In the genomic region with DNA sequence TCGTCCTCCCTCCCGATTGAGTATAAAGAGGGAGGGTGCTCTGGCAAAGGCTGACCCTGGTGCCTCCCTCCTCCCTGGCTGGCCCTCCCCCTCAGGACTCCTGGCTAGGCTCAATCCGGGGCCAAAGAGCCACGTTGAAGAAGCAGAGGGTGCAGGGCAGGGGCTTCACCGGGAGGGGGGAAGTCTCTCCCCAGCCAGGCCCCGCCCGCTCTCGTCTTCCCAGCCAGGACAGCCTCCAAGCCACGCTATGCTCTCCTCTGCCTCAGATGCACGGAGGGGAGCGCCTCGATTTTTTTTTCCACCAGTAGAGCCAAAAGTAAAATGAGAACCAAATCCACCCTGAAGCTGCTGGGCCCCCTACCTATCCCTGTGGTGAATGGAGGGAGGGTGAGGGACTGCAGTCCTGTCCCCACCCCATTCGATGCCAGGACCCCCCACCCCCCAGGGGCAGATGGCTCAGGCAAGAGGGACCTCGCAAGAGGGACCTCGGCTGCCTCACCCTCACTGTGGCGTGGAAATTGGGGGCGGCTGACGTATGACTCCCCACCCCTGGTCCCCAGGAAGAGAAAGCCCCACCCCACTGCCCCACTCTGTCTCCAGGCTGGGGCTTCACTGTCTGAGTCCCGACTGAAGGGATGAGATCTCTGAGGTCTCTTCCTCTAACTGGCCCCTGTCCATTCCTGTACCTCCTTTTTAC, we compare ENCODE assay signal across 8 mouse cellular contexts. TPM values are rescaled to one million over a fixed set of nuclear protein-coding genes. Genes with fewer than 3 reads are reported as not detected.
DNase-seq lines count a peak whose midpoint lies in the region; ATAC-seq lines count a peak whose summit lies in the region.
"Had no signal": no experiment of that assay in that cellular context is flagged by ENCODE, and none has a peak within 500 bp of the region (broad histone marks: within the 10 kb centered on the region; RNA-seq: fewer than 3 reads in every experiment).

No protein-coding gene starts in this region.

- peak overlapping the region; percentile 58 for H3K4me2 ChIP-seq in heart, embryonic 15.5 days

- peaks cover 33% of the 10 kb centered on the region for H3K27me3 ChIP-seq in heart, embryonic 15.5 days
- H3K27me3 ChIP-seq in midbrain, embryonic 10.5 days (ENCODE audit: low read depth, poor library complexity, severe bottlenecking): peaks cover 76% of the 10 kb centered on the region

- no peaks in the 10 kb centered on the region for H3K9me3 ChIP-seq in heart, embryonic 15.5 days (replicated peaks)
- no peaks in the 10 kb centered on the region for H3K9me3 ChIP-seq in midbrain, embryonic 10.5 days (replicated peaks)
- H3K9me3 ChIP-seq: megakaryocyte, embryonic 14.5 days had no signal

- no peaks in the 10 kb centered on the region for H3K36me3 ChIP-seq in heart, embryonic 15.5 days
- no peaks in the 10 kb centered on the region for H3K36me3 ChIP-seq in midbrain, embryonic 10.5 days

- peaks cover 31% of the 10 kb centered on the region for H3K4me1 ChIP-seq in heart, embryonic 15.5 days (replicated peaks)
- peaks cover 29% of the 10 kb centered on the region for H3K4me1 ChIP-seq in midbrain, embryonic 10.5 days
- H3K4me1 ChIP-seq: megakaryocyte, embryonic 14.5 days had no signal

- 4% methylated on average over 17 of the region's 19 CpGs for WGBS in heart, embryonic 15.5 days
- WGBS in midbrain, embryonic 10.5 days: 5% methylated on average over 19 of the region's 19 CpGs

- ATAC-seq in heart, embryonic 15.5 days (replicated peaks; ENCODE audit: insufficient number of reproducible peaks, insufficient read depth, low FRiP score, low read depth): peak; percentile 68

- peak; percentile 82 for DNase-seq in 3T3-L1 (ENCODE audit: low read depth, low spot score)
- DNase-seq in embryo, embryonic 10 days (ENCODE audit: low spot score): peak; percentile 78
- peak; percentile 55 for DNase-seq in midbrain, embryonic 10.5 days (ENCODE audit: low spot score)
- DNase-seq in cerebellum, postnatal 4 days (ENCODE audit: low spot score in 2 of 2): no peak
- DNase-seq in right cerebral cortex, postnatal 36 days (ENCODE audit: low spot score in 2 of 2): no peak
- DNase-seq in spleen, postnatal 14 days (ENCODE audit: low spot score in 2 of 2): no peak

- peak overlapping the region; percentile 80 for H3K27ac ChIP-seq in heart, embryonic 15.5 days
- peak overlapping the region; percentile 64; the same call in 1 of the 2 replicates for H3K27ac ChIP-seq in midbrain, embryonic 10.5 days (replicated peaks)

- peak overlapping the region; percentile 44 for H3K9ac ChIP-seq in heart, embryonic 15.5 days

- peak overlapping the region; percentile 20 for H3K4me3 ChIP-seq in heart, embryonic 15.5 days
- peak overlapping the region; percentile 30 for H3K4me3 ChIP-seq in midbrain, embryonic 10.5 days
- H3K4me3 ChIP-seq: megakaryocyte, embryonic 14.5 days had no signal

RNA-seq across cellular contexts. Expression of a gene that starts 53.2 kb away (rescaled TPM):
- polyA plus RNA-seq in heart, embryonic 15.5 days (2015; fragmentation: Nextera tagmentation; extraction: Ambion mirVana): 825 and 1,122 TPM in 2 replicates
- polyA plus RNA-seq in midbrain, embryonic 10.5 days (2016; fragmentation: Nextera tagmentation; extraction: Ambion mirVana): 85.4 and 177 TPM in 2 replicates

Comparison
In these comparisons a context has a peak if more than half of its experiments do, and no peak if none do; other contexts are left out.
1. DNase-seq: peak in 3T3-L1 (single experiment), embryo, embryonic 10 days (single experiment) and midbrain, embryonic 10.5 days (single experiment); none in cerebellum, postnatal 4 days (0 of 2), right cerebral cortex, postnatal 36 days (0 of 2) and spleen, postnatal 14 days (0 of 2).